Mouse (Mus musculus) lung, postnatal 0 days (tissue): ENCODE measurements at regions not wholly inside any gene's neighbourhood (a gene's known extent, or its start where the extent isn't known, plus 50 kb on each side); places are given as distances from the start of the nearest gene placed in this dataset.

Experiments
- CTCF ChIP-seq: IDR thresholded peaks from 2 replicates; pipeline ENCODE4 v1.5.1; 2016; ENCODE audit warnings: antibody characterized with exemption, mild to moderate bottlenecking
- EP300 ChIP-seq: IDR thresholded peaks from 2 replicates; pipeline ENCODE4 v1.6.1; 2016; ENCODE audit warnings: antibody characterized with exemption, mild to moderate bottlenecking, control low read depth

GRCm38 (mm10) chr4:21539583-21539982, 146.2 kb downstream of the Prdm13 start:
- TF ChIP-seq CTCF (no peak), EP300 (no peak)
